Mouse (Mus musculus): ENCODE measurements around the gene Gstp2. TPM values are rescaled to one million over a fixed set of nuclear protein-coding genes. Genes with fewer than 3 reads are reported as not detected.
"Not testable (repeated sequence)": the region's sequence is repeated elsewhere in the genome, so short reads cannot be mapped to it uniquely, and the experiment has no call there.

Gene Gstp2
- polyA plus RNA-seq, 1 experiment = 14.8 TPM

GRCm38 (mm10) chr19:4060044-4060898 lies 14.4 kb upstream of the Gstp2 start:
- not testable (repeated sequence) for H3K4me3 ChIP-seq (ENCODE audit: insufficient read depth, low read depth, low read length); H3K27ac ChIP-seq (replicated peaks; ENCODE audit: low read depth, low read length)
- H3K4me1 ChIP-seq (ENCODE audit: control insufficient read depth, insufficient read depth, insufficient read length, low read length) = peaks cover 14% of the 10 kb centered on the region

GRCm38 (mm10) chr19:4059069-4059740 lies 13.4 kb upstream of the Gstp2 start, which contains the start of gene Gstp3:
Gstp3 (minus strand) TSS chr19:4059569.
- H3K4me3 ChIP-seq (ENCODE audit: insufficient read depth, low read depth, low read length) = no peak within 1 kb of the TSS
- no peak within 1 kb of the TSS for H3K27ac ChIP-seq (replicated peaks; ENCODE audit: low read depth, low read length)
- H3K4me1 ChIP-seq (ENCODE audit: control insufficient read depth, insufficient read depth, insufficient read length, low read length) = peaks cover 16% of the 10 kb centered on the region

GRCm38 (mm10) chr19:4058581-4058980 lies 12.8 kb upstream of the Gstp2 start:
- Histone ChIP-seq H3K4me1 (ENCODE audit: control insufficient read depth, insufficient read depth, insufficient read length, low read length) (peaks cover 16% of the 10 kb centered on the region), H3K27ac (replicated peaks; ENCODE audit: low read depth, low read length) (no peak overlapping the region), H3K4me3 (ENCODE audit: insufficient read depth, low read depth, low read length) (no peak overlapping the region)

GRCm38 (mm10) chr19:4057962-4058361 lies 12.1 kb upstream of the Gstp2 start:
- Histone ChIP-seq H3K27ac (replicated peaks; ENCODE audit: low read depth, low read length) (no peak overlapping the region), H3K4me3 (ENCODE audit: insufficient read depth, low read depth, low read length) (no peak overlapping the region), H3K4me1 (ENCODE audit: control insufficient read depth, insufficient read depth, insufficient read length, low read length) (peaks cover 16% of the 10 kb centered on the region)

- no peak overlapping the region for H3K27ac ChIP-seq (replicated peaks; ENCODE audit: low read depth, low read length)
- H3K4me3 ChIP-seq (ENCODE audit: insufficient read depth, low read depth, low read length) = no peak overlapping the region
- peaks cover 16% of the 10 kb centered on the region for H3K4me1 ChIP-seq (ENCODE audit: control insufficient read depth, insufficient read depth, insufficient read length, low read length)
These were observed 11.6 kb upstream of the Gstp2 start for GRCm38 (mm10) chr19:4057389-4057788.

- Histone ChIP-seq H3K4me1 (ENCODE audit: control insufficient read depth, insufficient read depth, insufficient read length, low read length) (peaks cover 16% of the 10 kb centered on the region), H3K4me3 (ENCODE audit: insufficient read depth, low read depth, low read length) (no peak overlapping the region), H3K27ac (replicated peaks; ENCODE audit: low read depth, low read length) (no peak overlapping the region)
These were observed 10.9 kb upstream of the Gstp2 start for GRCm38 (mm10) chr19:4056727-4057126.

- no peak overlapping the region for H3K27ac ChIP-seq (replicated peaks; ENCODE audit: low read depth, low read length)
- H3K4me3 ChIP-seq (ENCODE audit: insufficient read depth, low read depth, low read length) = no peak overlapping the region
- peaks cover 16% of the 10 kb centered on the region for H3K4me1 ChIP-seq (ENCODE audit: control insufficient read depth, insufficient read depth, insufficient read length, low read length)
These were observed 10.3 kb upstream of the Gstp2 start for GRCm38 (mm10) chr19:4055947-4056693.

GRCm38 (mm10) chr19:4055216-4055946 lies 9.6 kb upstream of the Gstp2 start:
- Histone ChIP-seq H3K4me3 (ENCODE audit: insufficient read depth, low read depth, low read length) (no peak overlapping the region), H3K4me1 (ENCODE audit: control insufficient read depth, insufficient read depth, insufficient read length, low read length) (peaks cover 16% of the 10 kb centered on the region), H3K27ac (replicated peaks; ENCODE audit: low read depth, low read length) (no peak overlapping the region)

- peaks cover 16% of the 10 kb centered on the region for H3K4me1 ChIP-seq (ENCODE audit: control insufficient read depth, insufficient read depth, insufficient read length, low read length)
- no peak overlapping the region for H3K4me3 ChIP-seq (ENCODE audit: insufficient read depth, low read depth, low read length)
- no peak overlapping the region for H3K27ac ChIP-seq (replicated peaks; ENCODE audit: low read depth, low read length)
These were observed 8.8 kb upstream of the Gstp2 start for GRCm38 (mm10) chr19:4054613-4055012.

GRCm38 (mm10) chr19:4052516-4053030 lies 6.8 kb upstream of the Gstp2 start:
- no peak overlapping the region for H3K27ac ChIP-seq (replicated peaks; ENCODE audit: low read depth, low read length)
- H3K4me1 ChIP-seq (ENCODE audit: control insufficient read depth, insufficient read depth, insufficient read length, low read length) = peaks cover 5% of the 10 kb centered on the region; the same call in 1 of the 2 replicates
- H3K4me3 ChIP-seq (ENCODE audit: insufficient read depth, low read depth, low read length) = no peak overlapping the region

GRCm38 (mm10) chr19:4051741-4052515 lies 6.1 kb upstream of the Gstp2 start:
- peak overlapping the region; percentile 20; the same call in 1 of the 2 replicates for H3K4me3 ChIP-seq (ENCODE audit: insufficient read depth, low read depth, low read length)
- H3K4me1 ChIP-seq (ENCODE audit: control insufficient read depth, insufficient read depth, insufficient read length, low read length) = peaks cover 5% of the 10 kb centered on the region; the same call in 1 of the 2 replicates
- H3K27ac ChIP-seq (replicated peaks; ENCODE audit: low read depth, low read length) = no peak overlapping the region; the same call in 1 of the 2 replicates

GRCm38 (mm10) chr19:4051016-4051415 lies 5.2 kb upstream of the Gstp2 start:
- Histone ChIP-seq H3K27ac (replicated peaks; ENCODE audit: low read depth, low read length) (no peak overlapping the region), H3K4me3 (ENCODE audit: insufficient read depth, low read depth, low read length) (no peak overlapping the region), H3K4me1 (ENCODE audit: control insufficient read depth, insufficient read depth, insufficient read length, low read length) (peaks cover 8% of the 10 kb centered on the region; the same call in 1 of the 2 replicates)

- H3K27ac ChIP-seq (replicated peaks; ENCODE audit: low read depth, low read length); H3K4me1 ChIP-seq (ENCODE audit: control insufficient read depth, insufficient read depth, insufficient read length, low read length); H3K4me3 ChIP-seq (ENCODE audit: insufficient read depth, low read depth, low read length): not testable (repeated sequence)
These were observed 3.2 kb upstream of the Gstp2 start for GRCm38 (mm10) chr19:4049069-4049468.

- Histone ChIP-seq H3K27ac (replicated peaks; ENCODE audit: low read depth, low read length) (no peak overlapping the region), H3K4me3 (ENCODE audit: insufficient read depth, low read depth, low read length) (no peak overlapping the region), H3K4me1 (ENCODE audit: control insufficient read depth, insufficient read depth, insufficient read length, low read length) (0 out of 2 replicates have a peak, but pooled peaks cover 3% of the 10 kb centered on the region)
These were observed 2.0 kb upstream of the Gstp2 start for GRCm38 (mm10) chr19:4047859-4048258.
